24 mouse cellular contexts compared by ENCODE assay signal in genomic region chr12:71222761-71223160, GRCm38 (mm10).
DNase-seq lines count a peak whose midpoint lies in the region; ATAC-seq lines count a peak whose summit lies in the region.
"Had no signal": no experiment of that assay in that cellular context is flagged by ENCODE, and none has a peak within 500 bp of the region (broad histone marks: within the 10 kb centered on the region; RNA-seq: fewer than 3 reads in every experiment).

No protein-coding gene starts in this region.

- no peak overlapping the region for H3K27ac ChIP-seq in forebrain, embryonic 14.5 days (ENCODE audit: low read depth, low read length)
- H3K27ac ChIP-seq: embryonic facial prominence, embryonic 12.5 days; embryonic facial prominence, embryonic 15.5 days; forebrain, embryonic 15.5 days; heart, adult 2 months; hindbrain, embryonic 12.5 days; hindbrain, embryonic 15.5 days had no signal

- WGBS in forebrain, embryonic 14.5 days: 92% methylated on average over 6 of the region's 6 CpGs

- no peaks in the 10 kb centered on the region for H3K27me3 ChIP-seq in forebrain, embryonic 14.5 days (replicated peaks; ENCODE audit: control insufficient read depth, insufficient read depth, low read length)
- H3K27me3 ChIP-seq: embryonic facial prominence, embryonic 12.5 days; embryonic facial prominence, embryonic 15.5 days; forebrain, embryonic 15.5 days; hindbrain, embryonic 12.5 days; hindbrain, embryonic 15.5 days; Patski had no signal

- no peak overlapping the region for H3K4me2 ChIP-seq in forebrain, embryonic 14.5 days (ENCODE audit: low read length)
- H3K4me2 ChIP-seq: embryonic facial prominence, embryonic 12.5 days; embryonic facial prominence, embryonic 15.5 days; forebrain, embryonic 15.5 days; heart, embryonic 11.5 days; hindbrain, embryonic 12.5 days; hindbrain, embryonic 15.5 days had no signal

- no peak for ATAC-seq in forebrain, embryonic 14.5 days
- ATAC-seq: CD4-positive, CD25-positive, alpha-beta regulatory T cell, adult 4 months; forebrain, embryonic 15.5 days; intestine, embryonic 16.5 days; Patski had no signal

- no peaks in the 10 kb centered on the region for H3K9me3 ChIP-seq in forebrain, embryonic 14.5 days (replicated peaks; ENCODE audit: control insufficient read depth, low read length)
- H3K9me3 ChIP-seq: embryonic facial prominence, embryonic 12.5 days; embryonic facial prominence, embryonic 15.5 days; forebrain, embryonic 15.5 days; hindbrain, embryonic 12.5 days; hindbrain, embryonic 15.5 days had no signal

- peak; percentile 25 for DNase-seq in testis, postnatal 10 days (ENCODE audit: low spot score)
- no peak for DNase-seq in testis, postnatal 14 days (ENCODE audit: low spot score)
- DNase-seq in adrenal gland, adult 2 months: peak; percentile 79
- DNase-seq in adrenal gland, postnatal 14 days: peak; percentile 77
- DNase-seq in layer of hippocampus, adult 11-12 months (ENCODE audit: low spot score): no peak
- DNase-seq in heart, adult 8-10 months (ENCODE audit: low spot score): no peak
- no peak for DNase-seq in forebrain, embryonic 14.5 days (ENCODE audit: low spot score)
- DNase-seq: cerebellum, adult 2 months; cerebellum, adult 9-11 months; cerebellum, postnatal 25 days; gastrocnemius, postnatal 10 days; gastrocnemius, postnatal 36 days; heart, adult 2 months; kidney, adult 18-20 months; kidney, adult 9 months had no signal

- no peak overlapping the region for H3K4me3 ChIP-seq in forebrain, embryonic 14.5 days (ENCODE audit: low read depth, low read length)
- H3K4me3 ChIP-seq: embryonic facial prominence, embryonic 12.5 days; embryonic facial prominence, embryonic 15.5 days; forebrain, embryonic 15.5 days; heart, adult 2 months; hindbrain, embryonic 12.5 days; hindbrain, embryonic 15.5 days had no signal

- H3K9ac ChIP-seq in forebrain, embryonic 14.5 days (ENCODE audit: low read length): no peak overlapping the region
- H3K9ac ChIP-seq: embryonic facial prominence, embryonic 12.5 days; embryonic facial prominence, embryonic 15.5 days; forebrain, embryonic 15.5 days; hindbrain, embryonic 12.5 days; hindbrain, embryonic 15.5 days had no signal

- peaks cover 35% of the 10 kb centered on the region for H3K36me3 ChIP-seq in forebrain, embryonic 14.5 days (ENCODE audit: control insufficient read depth, insufficient read depth, low read length)

- no peaks in the 10 kb centered on the region for H3K4me1 ChIP-seq in forebrain, embryonic 14.5 days (ENCODE audit: control insufficient read depth, insufficient read depth, low read length)

Comparison
In these comparisons a context has a peak if more than half of its experiments do, and no peak if none do; other contexts are left out.
1. DNase-seq: peak in testis, postnatal 10 days (single experiment), adrenal gland, adult 2 months (single experiment) and adrenal gland, postnatal 14 days (single experiment); none in testis, postnatal 14 days (single experiment), layer of hippocampus, adult 11-12 months (single experiment), heart, adult 8-10 months (single experiment) and forebrain, embryonic 14.5 days (single experiment).